Mouse (Mus musculus): ENCODE measurements around the gene Olfr898. TPM values are rescaled to one million over a fixed set of nuclear protein-coding genes. Genes with fewer than 3 reads are reported as not detected.

The Olfr898 gene
- polyA plus RNA-seq (2012; rRNA removed): not detected in 2 replicates

GRCm38 (mm10) chr9:38348111-38348510 is at the start of gene Olfr898:
Gene Olfr898, plus strand, starts transcription at chr9:38348411.

DNA sequence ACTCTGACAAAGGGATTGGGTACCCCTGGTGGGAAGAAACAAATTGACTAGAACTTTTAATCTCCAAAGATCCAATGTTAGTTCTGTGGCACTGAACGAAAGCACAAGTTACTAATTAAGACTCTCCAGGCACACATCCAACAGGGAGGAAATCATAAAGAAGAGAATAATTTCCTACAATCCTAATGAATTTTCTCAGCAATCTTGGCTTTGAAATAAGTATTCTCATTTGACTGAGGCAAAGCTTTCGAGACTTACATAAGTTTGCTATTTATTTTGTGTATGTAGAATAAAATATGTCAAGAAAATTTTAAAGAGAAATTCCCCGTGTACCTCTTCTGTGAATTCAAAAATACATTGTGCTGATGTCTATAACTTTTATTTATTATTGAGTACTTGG is 19.5 kb upstream of the Olfr898 start, which contains the start of gene Olfr25:
Olfr25 (plus strand) TSS at position 301 of the 400 bp plus-strand sequence.

DNA sequence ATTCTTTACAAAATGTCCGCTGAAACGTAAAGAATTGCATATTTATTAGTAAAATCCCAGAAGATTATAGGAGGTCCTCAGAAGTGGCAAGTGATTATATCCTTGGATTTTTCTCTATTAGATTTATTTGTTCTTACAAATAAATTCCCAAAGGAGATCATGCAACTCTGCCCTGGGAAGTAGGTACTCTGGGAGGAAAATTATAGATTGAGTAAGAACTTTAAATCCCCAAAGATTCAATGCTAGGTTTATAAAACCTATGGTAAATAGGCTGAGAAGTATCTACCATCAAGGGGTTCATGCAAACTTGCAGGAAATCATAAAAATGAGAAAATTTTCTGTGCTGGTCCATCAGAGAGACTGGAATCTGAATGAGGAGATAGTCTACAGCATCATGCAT is 18.4 kb downstream of the Olfr898 start, which contains the start of gene Olfr250:
Olfr250 (plus strand) TSS at position 301 of the 400 bp plus-strand sequence.

GRCm38 (mm10) chr9:38376786-38377185 is 28.6 kb downstream of the Olfr898 start, which contains the start of gene Olfr251:
Gene Olfr251, plus strand, starts transcription at chr9:38377086.

DNA sequence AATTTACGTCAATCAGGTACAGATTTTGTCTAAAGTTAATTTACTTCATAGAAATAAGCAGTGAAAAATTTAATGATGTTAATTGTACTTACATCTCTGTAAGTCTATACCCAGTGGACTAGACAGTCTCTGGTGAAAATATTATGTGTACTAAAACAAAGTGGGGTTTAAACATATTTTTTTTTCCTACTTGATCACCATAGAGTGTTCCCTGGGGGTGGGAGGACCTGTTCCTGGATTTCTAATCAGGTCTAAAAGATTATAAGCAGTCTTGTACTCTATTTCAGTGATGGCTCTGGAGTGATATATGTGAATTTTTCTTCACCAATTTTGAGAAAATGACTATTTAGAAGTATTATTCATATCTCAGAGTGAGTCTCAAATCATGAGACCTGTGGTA is 53.2 kb downstream of the Olfr898 start, which contains the start of gene Olfr147:
Olfr147 (plus strand) TSS at position 301 of the 400 bp plus-strand sequence.

Other genes starting within 250 kb of the Olfr898 start
- gene Olfr888, start 240.3 kb upstream of the Olfr898 start, polyA plus RNA-seq (2012; rRNA removed): not detected in 2 replicates
- gene Olfr889, start 233.2 kb upstream of the Olfr898 start, polyA plus RNA-seq (2012; rRNA removed): 0.01 TPM in 1 of 2 replicates, not detected in the other
- not detected in 2 replicates for gene Olfr890, start 205.9 kb upstream of the Olfr898 start, polyA plus RNA-seq (2012; rRNA removed)
- gene Olfr891, start 167.6 kb upstream of the Olfr898 start, polyA plus RNA-seq (2012; rRNA removed): not detected in 2 replicates
- gene Olfr893, start 140.0 kb upstream of the Olfr898 start, polyA plus RNA-seq (2012; rRNA removed): not detected in 2 replicates
- not detected in 2 replicates for gene Olfr894, start 130.4 kb upstream of the Olfr898 start, polyA plus RNA-seq (2012; rRNA removed)
- gene Olfr143, start 95.6 kb upstream of the Olfr898 start, polyA plus RNA-seq (2012; rRNA removed): not detected in 2 replicates
- gene Olfr895, start 80.6 kb upstream of the Olfr898 start, polyA plus RNA-seq (2012; rRNA removed): not detected in 2 replicates
- gene Olfr896-ps1, start 57.3 kb upstream of the Olfr898 start, polyA plus RNA-seq (2012; rRNA removed): not detected in 2 replicates
- not detected in 2 replicates for gene Olfr25, start 19.4 kb upstream of the Olfr898 start, polyA plus RNA-seq (2012; rRNA removed)
- gene Olfr250, start 18.5 kb downstream of the Olfr898 start, polyA plus RNA-seq (2012; rRNA removed): not detected in 2 replicates
- gene Olfr251, start 28.7 kb downstream of the Olfr898 start, polyA plus RNA-seq (2012; rRNA removed): not detected in 2 replicates
- not detected in 2 replicates for gene Olfr147, start 53.3 kb downstream of the Olfr898 start, polyA plus RNA-seq (2012; rRNA removed)
- not detected in 2 replicates for gene Olfr901, start 81.0 kb downstream of the Olfr898 start, polyA plus RNA-seq (2012; rRNA removed)
- not detected in 2 replicates for gene Olfr902, start 99.2 kb downstream of the Olfr898 start, polyA plus RNA-seq (2012; rRNA removed)
- gene Olfr904, start 114.7 kb downstream of the Olfr898 start, polyA plus RNA-seq (2012; rRNA removed): not detected in 2 replicates
- gene Olfr905, start 122.7 kb downstream of the Olfr898 start, polyA plus RNA-seq (2012; rRNA removed): not detected in 2 replicates
- gene Olfr906, start 138.7 kb downstream of the Olfr898 start, polyA plus RNA-seq (2012; rRNA removed): not detected in 2 replicates
- gene Olfr907, start 147.4 kb downstream of the Olfr898 start, polyA plus RNA-seq (2012; rRNA removed): not detected in 2 replicates
- not detected in 2 replicates for gene Olfr911-ps1, start 173.2 kb downstream of the Olfr898 start, polyA plus RNA-seq (2012; rRNA removed)
- gene Olfr910, start 189.4 kb downstream of the Olfr898 start, polyA plus RNA-seq (2012; rRNA removed): not detected in 2 replicates
- not detected in 2 replicates for gene Olfr912, start 231.8 kb downstream of the Olfr898 start, polyA plus RNA-seq (2012; rRNA removed)
- gene Olfr913, start 244.3 kb downstream of the Olfr898 start, polyA plus RNA-seq (2012; rRNA removed): not detected in 2 replicates

Measured in central nervous system, embryonic 11.5 days (tissue).